ENCODE assay signal across 26 mouse cellular contexts in the genomic region with DNA sequence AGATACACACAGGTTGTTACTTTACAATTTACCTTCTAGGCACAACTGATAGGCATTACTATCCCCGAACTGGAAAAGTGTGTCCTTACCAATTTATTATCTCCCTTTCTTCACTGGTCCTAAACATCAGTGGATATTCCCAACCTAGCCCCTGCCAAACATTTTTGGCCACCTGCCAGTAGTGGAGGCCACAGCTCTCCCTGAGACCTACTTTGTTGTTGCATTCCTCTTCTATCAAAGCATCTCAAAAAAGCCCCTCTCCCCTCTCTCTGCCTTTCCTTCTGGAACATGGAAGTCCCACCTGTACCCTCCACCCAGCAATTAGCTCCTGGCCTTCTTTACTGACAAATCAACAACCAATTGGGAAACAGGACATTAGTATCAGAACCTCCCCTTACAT.
DNase-seq lines count a peak whose midpoint lies in the region; ATAC-seq and TF ChIP-seq lines count a peak whose summit lies in the region.
"Had no signal": no experiment of that assay in that cellular context is flagged by ENCODE, and none has a peak within 500 bp of the region (broad histone marks: within the 10 kb centered on the region; RNA-seq: fewer than 3 reads in every experiment).

No protein-coding gene starts in this region.

- no peaks in the 10 kb centered on the region for H3K27me3 ChIP-seq in kidney, embryonic 14.5 days (ENCODE audit: control insufficient read depth, insufficient read depth, low read length)
- H3K27me3 ChIP-seq: embryonic facial prominence, embryonic 12.5 days; heart, embryonic 12.5 days; limb, embryonic 15.5 days; liver, embryonic 13.5 days; neural tube, embryonic 12.5 days had no signal

- H3K9me3 ChIP-seq in kidney, embryonic 14.5 days (ENCODE audit: control insufficient read depth, low read length), result no peaks in the 10 kb centered on the region
- H3K9me3 ChIP-seq: embryonic facial prominence, embryonic 12.5 days; heart, embryonic 12.5 days; limb, embryonic 10.5 days; limb, embryonic 15.5 days; liver, embryonic 13.5 days; midbrain, embryonic 10.5 days; neural tube, embryonic 12.5 days had no signal

- WGBS in kidney, embryonic 14.5 days, result 84% methylated on average over 1 of the region's 1 CpGs
- WGBS in lung, adult 2 months, result 74% methylated on average over 1 of the region's 1 CpGs

- H3K27ac ChIP-seq in kidney, embryonic 14.5 days (ENCODE audit: low read depth, low read length), result no peak overlapping the region
- H3K27ac ChIP-seq: embryonic facial prominence, embryonic 12.5 days; limb, embryonic 10.5 days; limb, embryonic 15.5 days; liver, embryonic 13.5 days; midbrain, embryonic 10.5 days; neural tube, embryonic 12.5 days had no signal

- no peak overlapping the region for H3K4me2 ChIP-seq in kidney, embryonic 14.5 days (replicated peaks; ENCODE audit: low read depth, low read length)
- H3K4me2 ChIP-seq: embryonic facial prominence, embryonic 12.5 days; heart, embryonic 12.5 days; limb, embryonic 15.5 days; liver, embryonic 13.5 days; neural tube, embryonic 12.5 days had no signal

- TF ChIP-seq POLR2A in lung, adult 2 months (IDR thresholded peaks at IDR 0.05; ENCODE audit: borderline replicate concordance, extremely low read depth, low read depth, low read length), result no peak

- peak; percentile 30 for DNase-seq in adrenal gland, postnatal 10 days
- no peak for DNase-seq in adrenal gland, postnatal 4 days (ENCODE audit: low spot score in 2 of 2)
- DNase-seq in cerebellum, postnatal 10 days, result peak; percentile 76 to 78
- no peak for DNase-seq in cerebellum, adult 9-10 months
- peak; percentile 25 for DNase-seq in kidney, postnatal 10 days
- DNase-seq in lung, postnatal 14 days, result peak; percentile 16
- no peak for DNase-seq in lung, adult 2 months
- DNase-seq: embryo, embryonic 11 days; gastrocnemius, postnatal 14 days; kidney, adult 18-20 months; liver, embryonic 13.5 days; lung, adult 18-20 months; right cerebral cortex, adult 18-20 months; spleen, adult 18-20 months; thymus, postnatal 14 days had no signal

- no peak overlapping the region for H3K9ac ChIP-seq in kidney, embryonic 14.5 days (ENCODE audit: low read depth, low read length)
- H3K9ac ChIP-seq: embryonic facial prominence, embryonic 12.5 days; heart, embryonic 12.5 days; limb, embryonic 15.5 days; liver, embryonic 13.5 days; neural tube, embryonic 12.5 days had no signal

- TF ChIP-seq CTCF in lung, adult 2 months (IDR thresholded peaks at IDR 0.05; ENCODE audit: insufficient read depth, low read length), result no peak

- H3K4me1 ChIP-seq in kidney, embryonic 14.5 days (ENCODE audit: control insufficient read depth, insufficient read depth, low read length), result no peaks in the 10 kb centered on the region
- no peaks in the 10 kb centered on the region for H3K4me1 ChIP-seq in lung, adult 2 months (ENCODE audit: control insufficient read depth, insufficient read depth, low read length)
- H3K4me1 ChIP-seq: embryonic facial prominence, embryonic 12.5 days; heart, embryonic 12.5 days; limb, embryonic 10.5 days; limb, embryonic 15.5 days; liver, embryonic 13.5 days; midbrain, embryonic 10.5 days; neural tube, embryonic 12.5 days had no signal

- H3K36me3 ChIP-seq in kidney, embryonic 14.5 days (ENCODE audit: control insufficient read depth, insufficient read depth, low read length), result no peaks in the 10 kb centered on the region
- H3K36me3 ChIP-seq: embryonic facial prominence, embryonic 12.5 days; heart, embryonic 12.5 days; limb, embryonic 10.5 days; limb, embryonic 15.5 days; liver, embryonic 13.5 days; midbrain, embryonic 10.5 days; neural tube, embryonic 12.5 days had no signal

- no peak overlapping the region for H3K4me3 ChIP-seq in kidney, embryonic 14.5 days (ENCODE audit: low read length)
- H3K4me3 ChIP-seq in lung, adult 2 months (replicated peaks; ENCODE audit: extremely low read depth, low read depth, low read length), result no peak overlapping the region
- H3K4me3 ChIP-seq: embryonic facial prominence, embryonic 12.5 days; heart, embryonic 12.5 days; limb, embryonic 10.5 days; limb, embryonic 15.5 days; liver, embryonic 13.5 days; midbrain, embryonic 10.5 days; myocyte; neural tube, embryonic 12.5 days had no signal

- ATAC-seq in kidney, embryonic 14.5 days (ENCODE audit: low FRiP score, low TSS enrichment), result no peak
- ATAC-seq: activated CD4-positive, CD25-positive, alpha-beta regulatory T cell, adult 4 months; forebrain, embryonic 14.5 days; hindbrain, embryonic 16.5 days had no signal

Comparison
In these comparisons a context has a peak if more than half of its experiments do, and no peak if none do; other contexts are left out.
1. DNase-seq: peak in adrenal gland, postnatal 10 days (single experiment), cerebellum, postnatal 10 days (2 of 2), kidney, postnatal 10 days (single experiment) and lung, postnatal 14 days (single experiment); none in adrenal gland, postnatal 4 days (0 of 2), cerebellum, adult 9-10 months (single experiment) and lung, adult 2 months (single experiment).